Mouse (Mus musculus) gastrocnemius, postnatal 4 days (tissue): ENCODE measurements at regions not wholly inside any gene's neighbourhood (a gene's known extent, or its start where the extent isn't known, plus 50 kb on each side); places are given as distances from the start of the nearest gene placed in this dataset.
A peak's percentile ranks its signal among the peaks of the same experiment; 100 is the strongest.

Experiments used
- DNase-seq, 2 experiments: peaks; one replicate each; pipeline ENCODE4 v3.0.0; 2021 to 2022; ENCODE audit warnings: low spot score in 2 of 2, mixed read lengths in 2 of 2

DNA sequence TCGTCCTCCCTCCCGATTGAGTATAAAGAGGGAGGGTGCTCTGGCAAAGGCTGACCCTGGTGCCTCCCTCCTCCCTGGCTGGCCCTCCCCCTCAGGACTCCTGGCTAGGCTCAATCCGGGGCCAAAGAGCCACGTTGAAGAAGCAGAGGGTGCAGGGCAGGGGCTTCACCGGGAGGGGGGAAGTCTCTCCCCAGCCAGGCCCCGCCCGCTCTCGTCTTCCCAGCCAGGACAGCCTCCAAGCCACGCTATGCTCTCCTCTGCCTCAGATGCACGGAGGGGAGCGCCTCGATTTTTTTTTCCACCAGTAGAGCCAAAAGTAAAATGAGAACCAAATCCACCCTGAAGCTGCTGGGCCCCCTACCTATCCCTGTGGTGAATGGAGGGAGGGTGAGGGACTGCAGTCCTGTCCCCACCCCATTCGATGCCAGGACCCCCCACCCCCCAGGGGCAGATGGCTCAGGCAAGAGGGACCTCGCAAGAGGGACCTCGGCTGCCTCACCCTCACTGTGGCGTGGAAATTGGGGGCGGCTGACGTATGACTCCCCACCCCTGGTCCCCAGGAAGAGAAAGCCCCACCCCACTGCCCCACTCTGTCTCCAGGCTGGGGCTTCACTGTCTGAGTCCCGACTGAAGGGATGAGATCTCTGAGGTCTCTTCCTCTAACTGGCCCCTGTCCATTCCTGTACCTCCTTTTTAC, 53.2 kb upstream of the Col1a1 start:
- peak; percentile 61 to 78 for DNase-seq

- peak; percentile 48 to 69 for DNase-seq
Observed at GRCm38 (mm10) chr11:94881982-94882686, 53.9 kb upstream of the Col1a1 start.

DNA sequence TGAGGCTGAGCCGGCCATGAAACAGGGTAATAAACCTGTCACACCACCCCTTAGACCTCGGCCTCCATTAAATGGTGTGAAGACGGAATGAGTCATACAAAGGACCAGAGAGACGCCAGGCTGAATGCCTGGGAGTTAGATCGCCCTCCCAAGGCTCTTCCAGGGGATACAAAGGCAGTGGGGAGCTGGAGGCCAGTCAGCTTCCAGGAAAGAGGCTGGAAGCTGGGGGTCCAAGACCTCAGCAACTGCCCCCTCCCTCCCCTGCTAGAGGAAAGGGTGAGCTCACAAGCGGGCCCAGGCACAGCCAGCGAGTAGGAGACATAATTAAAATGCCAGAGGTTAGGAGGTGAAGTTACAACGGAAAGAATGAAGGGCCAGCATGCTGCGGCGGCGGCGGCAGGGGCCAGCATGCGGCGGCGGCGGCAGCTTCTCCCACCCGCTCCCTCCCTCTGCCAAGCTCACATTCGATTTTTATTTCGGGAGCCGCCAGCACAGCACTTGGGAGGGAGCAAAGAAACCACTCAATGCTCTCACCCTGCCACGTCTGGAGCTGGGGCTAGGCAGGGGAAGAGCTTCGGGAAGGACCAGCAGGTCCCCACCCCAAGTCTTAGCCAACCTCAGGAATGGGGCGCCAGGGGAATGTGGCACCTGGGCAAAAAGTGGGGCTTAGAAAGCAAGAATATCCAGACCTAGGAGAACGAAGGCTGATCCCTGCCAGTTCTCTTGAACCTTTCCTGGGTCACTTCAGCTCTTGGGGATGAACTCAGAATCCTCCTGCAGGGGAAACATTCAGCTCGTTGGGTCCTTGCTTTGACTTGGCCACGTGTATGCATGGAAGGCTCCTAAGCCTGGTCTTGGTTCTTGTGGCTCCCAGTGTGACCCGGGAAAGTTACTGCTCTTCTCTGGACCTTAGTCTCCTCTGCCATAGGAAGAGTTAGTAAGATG, 54.9 kb upstream of the Col1a1 start:
- DNase-seq, result peak in 1 of 2 experiments; percentile 48

DNA sequence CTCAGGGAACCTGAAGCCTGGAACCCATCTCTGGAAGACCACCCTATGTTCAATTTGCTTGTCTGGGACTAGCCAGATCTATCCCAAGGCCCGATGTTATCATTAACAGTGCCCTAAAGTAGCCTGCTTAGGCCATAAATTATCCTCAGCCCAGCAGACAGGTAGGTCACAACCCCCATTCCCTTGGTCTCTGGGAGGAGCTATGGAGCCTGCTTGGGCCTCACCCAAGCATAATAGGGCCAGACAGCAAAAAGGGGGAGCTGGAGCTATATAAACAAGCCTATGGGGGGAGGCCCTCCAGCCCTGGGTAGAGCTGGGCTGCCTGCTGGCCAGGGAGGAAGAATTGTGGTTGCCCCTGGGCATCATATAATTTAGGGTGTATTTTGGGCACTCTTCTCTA, 59.3 kb upstream of the Col1a1 start:
- DNase-seq, result no peak

GRCm38 (mm10) chr11:94875026-94875425, 61.0 kb upstream of the Col1a1 start:
- DNase-seq, result no peak

DNA sequence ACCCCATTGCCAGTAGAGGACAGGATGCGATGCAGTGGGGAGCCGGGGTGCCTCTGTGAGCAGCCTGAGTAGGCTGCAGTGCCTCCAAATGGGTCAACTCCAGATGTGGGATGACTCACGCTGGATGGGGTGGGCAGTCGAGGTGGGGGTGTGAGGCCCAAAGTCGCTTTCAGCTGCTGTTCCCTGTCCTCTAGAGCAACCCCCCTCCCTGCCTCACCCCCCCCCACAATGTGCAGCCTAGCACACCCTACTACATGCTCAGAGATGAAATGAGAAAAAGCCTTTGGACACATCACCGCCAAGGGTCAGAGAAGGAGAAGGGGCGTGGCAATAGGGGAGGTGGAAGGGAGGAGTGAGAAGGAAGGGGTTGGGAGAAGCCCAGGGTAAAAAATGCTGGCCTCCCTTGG, 61.9 kb upstream of the Col1a1 start:
- DNase-seq, result peak; percentile 42 to 64

GRCm38 (mm10) chr11:94873693-94874092, 62.3 kb upstream of the Col1a1 start:
- peak; percentile 25 to 41 for DNase-seq

GRCm38 (mm10) chr11:94872921-94873320, 63.1 kb upstream of the Col1a1 start:
- peak; percentile 70 to 89 for DNase-seq

DNA sequence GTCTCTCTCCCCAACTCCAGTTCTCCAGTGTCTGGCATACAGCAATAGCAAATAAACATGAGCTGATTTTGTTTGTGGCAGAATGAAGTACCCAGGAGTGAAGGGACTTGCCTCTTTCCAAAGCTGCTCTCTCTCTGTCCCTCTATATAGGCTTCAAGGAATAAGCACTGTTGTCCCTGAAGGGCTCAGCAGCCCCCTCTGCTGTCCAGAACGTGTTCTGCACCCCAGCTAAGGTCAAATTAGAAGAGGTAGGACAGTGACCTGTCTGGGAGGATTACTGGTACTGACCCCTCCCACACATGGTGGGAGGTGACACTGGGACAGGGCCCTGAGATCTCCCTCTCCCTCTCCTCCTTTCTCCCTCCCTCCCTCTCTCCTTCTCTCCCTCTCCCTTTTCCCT, 65.7 kb upstream of the Col1a1 start:
- DNase-seq, result peak; percentile 52 to 68

- DNase-seq, result peak in 1 of 2 experiments; percentile 43
Observed at GRCm38 (mm10) chr11:94869866-94870265, 66.2 kb upstream of the Col1a1 start.

DNA sequence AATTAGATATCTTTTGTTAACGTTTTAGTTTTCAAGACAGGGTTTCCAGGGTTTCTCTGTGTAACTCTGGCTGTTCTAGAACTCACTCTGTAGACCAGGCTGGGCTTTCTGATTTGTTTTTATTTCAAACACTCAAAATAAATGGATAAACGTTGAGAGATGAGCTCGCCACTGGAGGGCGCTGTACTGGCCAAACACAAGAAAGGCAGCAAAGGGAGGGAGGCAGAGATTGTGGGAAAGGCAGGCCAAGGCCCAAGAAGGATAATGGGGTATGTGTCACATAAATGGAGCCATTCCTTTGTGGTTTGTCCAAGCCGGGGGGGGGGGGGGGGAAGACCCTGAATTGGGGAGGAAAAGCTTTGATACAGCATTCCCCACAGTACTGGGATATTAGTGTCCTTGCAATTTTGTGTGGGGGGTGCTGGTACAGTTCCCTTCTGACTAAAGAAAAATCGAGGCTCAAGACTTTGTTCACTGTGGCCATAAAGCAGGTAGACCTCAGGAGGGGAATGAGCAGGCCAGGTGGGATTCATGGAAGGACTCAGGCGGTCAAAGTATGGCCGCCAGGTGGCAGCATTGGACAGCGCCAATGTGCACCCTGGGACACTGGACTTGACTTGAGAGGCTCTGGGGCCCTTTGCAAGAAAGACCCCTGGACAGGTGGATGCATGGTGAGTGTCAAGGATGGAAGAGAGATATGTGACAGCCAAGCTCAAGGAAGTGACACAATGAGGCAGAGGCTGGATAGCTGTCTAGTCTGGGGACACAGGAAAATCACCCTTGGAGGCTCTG, 69.7 kb upstream of the Col1a1 start:
- peak; percentile 65 to 81 for DNase-seq

- no peak for DNase-seq
Observed at GRCm38 (mm10) chr11:94850129-94850528, 67.6 kb upstream of the Tmem92 start.

DNA sequence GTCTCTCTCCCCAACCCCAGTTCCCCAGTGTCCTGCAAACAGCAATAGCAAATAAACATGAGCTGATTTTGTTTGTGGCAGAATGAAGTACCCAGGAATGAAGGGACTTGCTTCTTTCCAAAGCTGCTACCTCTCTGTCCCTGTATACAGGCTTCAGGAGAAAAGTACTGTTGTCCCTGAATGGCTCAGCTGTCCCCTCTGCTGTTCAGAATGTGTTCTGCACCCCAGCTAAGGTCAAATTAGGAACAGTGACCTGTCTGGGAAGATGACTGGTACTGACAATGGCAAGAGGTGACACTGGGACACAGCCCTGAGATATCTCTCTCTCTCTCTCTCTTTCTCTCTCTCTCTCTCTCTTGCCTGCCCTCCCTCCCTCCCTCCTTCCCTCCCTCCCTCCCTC, 56.6 kb upstream of the Tmem92 start:
- DNase-seq, result no peak

- DNase-seq, result no peak
Observed at GRCm38 (mm10) chr11:94838140-94838539, 55.6 kb upstream of the Tmem92 start.

DNA sequence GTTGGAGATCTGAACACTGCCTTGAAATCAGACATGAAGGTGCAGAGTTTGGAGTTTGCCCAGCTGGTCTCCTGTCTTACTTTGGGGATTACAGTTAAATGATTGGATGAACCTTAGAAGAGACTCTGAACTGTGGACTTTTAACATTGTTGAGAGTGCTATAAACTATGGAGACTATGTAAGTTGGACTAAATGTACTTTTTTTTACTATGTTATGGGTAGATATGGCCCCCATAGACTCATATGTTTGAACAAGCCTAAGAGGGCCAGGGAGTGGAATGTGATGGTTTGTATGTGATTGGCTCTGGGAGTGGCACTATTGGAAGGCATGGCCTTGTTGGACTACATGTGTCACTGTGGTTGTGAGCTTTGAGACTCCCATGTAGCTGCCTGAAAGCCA, 53.8 kb upstream of the Tmem92 start:
- DNase-seq, result no peak

DNA sequence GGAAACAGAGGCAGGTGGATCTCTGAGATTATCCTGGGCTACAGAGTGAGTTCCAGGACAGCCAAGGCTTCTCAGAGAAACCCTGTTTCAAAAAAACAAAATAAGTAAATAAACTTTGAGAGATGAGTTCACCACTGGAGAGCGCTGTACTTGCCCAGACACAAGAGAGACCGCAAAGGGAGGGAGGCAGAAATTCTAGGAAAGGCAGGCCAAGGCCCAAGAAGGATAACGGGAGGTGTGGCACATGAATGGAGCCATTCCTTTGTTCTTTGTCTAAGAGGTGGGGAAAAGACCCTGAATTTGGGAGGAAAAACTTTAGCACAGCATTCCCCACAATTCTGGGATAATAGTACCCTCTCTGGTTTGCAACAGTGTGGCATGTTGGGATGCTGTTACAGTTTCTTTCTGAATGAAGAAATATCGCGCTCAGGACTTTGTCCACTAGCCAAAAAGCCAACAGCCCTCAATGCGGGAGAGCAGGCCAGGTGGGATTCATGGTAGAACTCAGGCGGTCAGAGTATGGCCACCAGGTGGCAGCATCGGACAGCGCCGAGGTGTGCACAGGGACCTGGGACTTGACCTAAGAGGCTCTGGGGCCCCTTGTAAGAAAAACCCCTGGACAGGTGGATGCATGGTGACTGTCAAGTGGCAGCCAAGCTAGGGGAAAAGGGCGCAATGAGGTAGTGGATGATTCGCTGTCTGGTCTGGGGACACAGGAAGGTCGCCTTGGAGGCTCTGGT, 49.9 kb upstream of the Tmem92 start:
- peak; percentile 49 to 67 for DNase-seq
